Mouse (Mus musculus): ENCODE results near the gene Lrriq1. TPM values are rescaled to one million over a fixed set of nuclear protein-coding genes. Genes with fewer than 3 reads are reported as not detected.

Gene Lrriq1
- polyA plus RNA-seq, 1 experiment from 2014 or later = 3.1 TPM

GRCm38 (mm10) chr10:103029730-103030490, 206.2 kb downstream of the Lrriq1 start, which contains the start of gene Alx1:
TSS of gene Alx1 (minus strand) at chr10:103030215.
- no peak within 1 kb of the TSS for H3K9ac ChIP-seq (replicated peaks; ENCODE audit: low read depth, low read length)
- ATAC-seq = no peak
- no peaks in the 10 kb centered on the region for H3K36me3 ChIP-seq (ENCODE audit: control insufficient read depth, insufficient read depth)
- H3K4me2 ChIP-seq (ENCODE audit: low read length) = no peak within 1 kb of the TSS
- no peaks in the 10 kb centered on the region for H3K9me3 ChIP-seq (ENCODE audit: control insufficient read depth, low read length)
- no peak within 1 kb of the TSS for H3K27ac ChIP-seq (ENCODE audit: low read length)
- peaks cover 11% of the 10 kb centered on the region for H3K4me1 ChIP-seq (replicated peaks; ENCODE audit: control insufficient read depth, insufficient read depth, low read length)
- WGBS = 1% methylated on average over 32 of the region's 32 CpGs
- H3K27me3 ChIP-seq (replicated peaks; ENCODE audit: control insufficient read depth, insufficient read depth, low read length) = peaks cover 51% of the 10 kb centered on the region
- no peak within 1 kb of the TSS for H3K4me3 ChIP-seq (replicated peaks; ENCODE audit: low read length)

- ATAC-seq = no peak
- Histone ChIP-seq H3K27ac (ENCODE audit: low read length) (no peak overlapping the region), H3K9me3 (ENCODE audit: control insufficient read depth, low read length) (no peaks in the 10 kb centered on the region), H3K4me3 (replicated peaks; ENCODE audit: low read length) (no peak overlapping the region), H3K4me2 (ENCODE audit: low read length) (no peak overlapping the region), H3K4me1 (replicated peaks; ENCODE audit: control insufficient read depth, insufficient read depth, low read length) (peaks cover 11% of the 10 kb centered on the region), H3K9ac (replicated peaks; ENCODE audit: low read depth, low read length) (no peak overlapping the region), H3K27me3 (replicated peaks; ENCODE audit: control insufficient read depth, insufficient read depth, low read length) (peaks cover 45% of the 10 kb centered on the region), H3K36me3 (ENCODE audit: control insufficient read depth, insufficient read depth) (no peaks in the 10 kb centered on the region)
- 2% methylated on average over 23 of the region's 23 CpGs for whole genome bisulfite sequencing
Measured at GRCm38 (mm10) chr10:103029132-103029729, 206.9 kb downstream of the Lrriq1 start.

GRCm38 (mm10) chr10:103028253-103029131, 207.6 kb downstream of the Lrriq1 start:
- H3K4me1 ChIP-seq (replicated peaks; ENCODE audit: control insufficient read depth, insufficient read depth, low read length) = peaks cover 11% of the 10 kb centered on the region
- H3K27me3 ChIP-seq (replicated peaks; ENCODE audit: control insufficient read depth, insufficient read depth, low read length) = peaks cover 44% of the 10 kb centered on the region
- H3K4me3 ChIP-seq (replicated peaks; ENCODE audit: low read length) = peak overlapping the region; percentile 28
- under 1% methylated on average over 44 of the region's 50 CpGs for WGBS
- no peak overlapping the region for H3K9ac ChIP-seq (replicated peaks; ENCODE audit: low read depth, low read length)
- peak overlapping the region; percentile 41 for H3K4me2 ChIP-seq (ENCODE audit: low read length)
- ATAC-seq = peak; percentile 59
- no peaks in the 10 kb centered on the region for H3K9me3 ChIP-seq (ENCODE audit: control insufficient read depth, low read length)
- no peak overlapping the region for H3K27ac ChIP-seq (ENCODE audit: low read length)
- H3K36me3 ChIP-seq (ENCODE audit: control insufficient read depth, insufficient read depth) = no peaks in the 10 kb centered on the region

GRCm38 (mm10) chr10:103027931-103028252, 208.2 kb downstream of the Lrriq1 start:
- Histone ChIP-seq H3K27ac (ENCODE audit: low read length) (no peak overlapping the region), H3K36me3 (ENCODE audit: control insufficient read depth, insufficient read depth) (no peaks in the 10 kb centered on the region), H3K4me3 (replicated peaks; ENCODE audit: low read length) (peak overlapping the region; percentile 28; the same call in 1 of the 2 replicates), H3K9ac (replicated peaks; ENCODE audit: low read depth, low read length) (no peak overlapping the region), H3K27me3 (replicated peaks; ENCODE audit: control insufficient read depth, insufficient read depth, low read length) (peaks cover 38% of the 10 kb centered on the region), H3K4me2 (ENCODE audit: low read length) (no peak overlapping the region; the same call in 1 of the 2 replicates), H3K4me1 (replicated peaks; ENCODE audit: control insufficient read depth, insufficient read depth, low read length) (peaks cover 11% of the 10 kb centered on the region), H3K9me3 (ENCODE audit: control insufficient read depth, low read length) (no peaks in the 10 kb centered on the region)
- ATAC-seq = no peak; the same call in 1 of the 2 replicates
- 0% methylated on average over 15 of the region's 15 CpGs for WGBS

- no peak overlapping the region for H3K27ac ChIP-seq (ENCODE audit: low read length)
- H3K9me3 ChIP-seq (ENCODE audit: control insufficient read depth, low read length) = no peaks in the 10 kb centered on the region
- no peaks in the 10 kb centered on the region for H3K36me3 ChIP-seq (ENCODE audit: control insufficient read depth, insufficient read depth)
- H3K4me3 ChIP-seq (replicated peaks; ENCODE audit: low read length) = no peak overlapping the region
- H3K9ac ChIP-seq (replicated peaks; ENCODE audit: low read depth, low read length) = no peak overlapping the region
- H3K4me1 ChIP-seq (replicated peaks; ENCODE audit: control insufficient read depth, insufficient read depth, low read length) = peaks cover 11% of the 10 kb centered on the region
- H3K4me2 ChIP-seq (ENCODE audit: low read length) = no peak overlapping the region
- WGBS = under 1% methylated on average over 20 of the region's 20 CpGs
- no peak for ATAC-seq
- H3K27me3 ChIP-seq (replicated peaks; ENCODE audit: control insufficient read depth, insufficient read depth, low read length) = peaks cover 34% of the 10 kb centered on the region
Measured at GRCm38 (mm10) chr10:103027226-103027930, 208.7 kb downstream of the Lrriq1 start.

GRCm38 (mm10) chr10:103026636-103027225, 209.4 kb downstream of the Lrriq1 start:
- Histone ChIP-seq H3K36me3 (ENCODE audit: control insufficient read depth, insufficient read depth) (no peaks in the 10 kb centered on the region), H3K9ac (replicated peaks; ENCODE audit: low read depth, low read length) (no peak overlapping the region), H3K27me3 (replicated peaks; ENCODE audit: control insufficient read depth, insufficient read depth, low read length) (peaks cover 29% of the 10 kb centered on the region), H3K9me3 (ENCODE audit: control insufficient read depth, low read length) (no peaks in the 10 kb centered on the region), H3K4me1 (replicated peaks; ENCODE audit: control insufficient read depth, insufficient read depth, low read length) (peaks cover 11% of the 10 kb centered on the region), H3K4me3 (replicated peaks; ENCODE audit: low read length) (no peak overlapping the region), H3K27ac (ENCODE audit: low read length) (no peak overlapping the region), H3K4me2 (ENCODE audit: low read length) (no peak overlapping the region)
- ATAC-seq = no peak
- WGBS = under 1% methylated on average over 17 of the region's 17 CpGs

GRCm38 (mm10) chr10:103002556-103002955, 233.6 kb downstream of the Lrriq1 start:
- no peak overlapping the region for H3K27ac ChIP-seq (ENCODE audit: low read length)
- no peak overlapping the region for H3K4me3 ChIP-seq (replicated peaks; ENCODE audit: low read length)
- no peak for ATAC-seq
- 84% methylated on average over 2 of the region's 2 CpGs for WGBS
- H3K4me2 ChIP-seq (ENCODE audit: low read length) = no peak overlapping the region
- no peaks in the 10 kb centered on the region for H3K27me3 ChIP-seq (replicated peaks; ENCODE audit: control insufficient read depth, insufficient read depth, low read length)
- H3K36me3 ChIP-seq (ENCODE audit: control insufficient read depth, insufficient read depth) = no peaks in the 10 kb centered on the region
- no peak overlapping the region for H3K9ac ChIP-seq (replicated peaks; ENCODE audit: low read depth, low read length)
- H3K9me3 ChIP-seq (ENCODE audit: control insufficient read depth, low read length) = no peaks in the 10 kb centered on the region
- no peaks in the 10 kb centered on the region for H3K4me1 ChIP-seq (replicated peaks; ENCODE audit: control insufficient read depth, insufficient read depth, low read length)

- H3K9ac ChIP-seq (replicated peaks; ENCODE audit: low read depth, low read length) = no peak overlapping the region
- no peaks in the 10 kb centered on the region for H3K36me3 ChIP-seq (ENCODE audit: control insufficient read depth, insufficient read depth)
- H3K4me3 ChIP-seq (replicated peaks; ENCODE audit: low read length) = no peak overlapping the region
- no peaks in the 10 kb centered on the region for H3K9me3 ChIP-seq (ENCODE audit: control insufficient read depth, low read length)
- ATAC-seq = no peak
- 64% methylated on average over 8 of the region's 8 CpGs for WGBS
- H3K4me2 ChIP-seq (ENCODE audit: low read length) = no peak overlapping the region
- H3K4me1 ChIP-seq (replicated peaks; ENCODE audit: control insufficient read depth, insufficient read depth, low read length) = no peaks in the 10 kb centered on the region
- no peak overlapping the region for H3K27ac ChIP-seq (ENCODE audit: low read length)
- no peaks in the 10 kb centered on the region for H3K27me3 ChIP-seq (replicated peaks; ENCODE audit: control insufficient read depth, insufficient read depth, low read length)
Measured at GRCm38 (mm10) chr10:103000902-103001301, 235.2 kb downstream of the Lrriq1 start.

Data from forebrain, embryonic 16.5 days (tissue).